Mouse (Mus musculus): ENCODE results near the gene Cxcl13.

- no peak for TF ChIP-seq TAL1 (IDR thresholded peaks at IDR 0.05; ENCODE audit: low read length)
- TF ChIP-seq GATA1 (IDR thresholded peaks at IDR 0.05; ENCODE audit: low read length): no peak
Measured at GRCm38 (mm10) chr5:95949946-95950701, 6.6 kb upstream of the Cxcl13 start.
